Mouse (Mus musculus) common myeloid progenitor, adult 5-6 weeks (primary cell): Measurements from ENCODE around the gene Lgmn. TPM values are rescaled to one million over a fixed set of nuclear protein-coding genes. Genes with fewer than 3 reads are reported as not detected.

ENCODE experiments used
- ATAC-seq: replicated peaks from 2 replicates; pipeline ENCODE4 v1.8.0; 2016; ENCODE audit warnings: low read depth, mild to moderate bottlenecking, moderate TSS enrichment, inconsistent platforms; ENCODE audit not compliant: poor library complexity, severe bottlenecking
- total RNA-seq: library from RNA; stranded (forward); fragments of 200-1000, 187-1606 nt; gene quantifications from 2 replicates; pipeline ENCODE4 v1.2.3, GENCODE M21; 2017

The Lgmn gene
- total RNA-seq, 1 experiment from 2014 or later = 2.1 TPM

GRCm38 (mm10) chr12:102436939-102437526, 2.6 kb downstream of the Lgmn start:
- ATAC-seq = no peak

- ATAC-seq = no peak
Measured at GRCm38 (mm10) chr12:102434107-102434506, 5.5 kb downstream of the Lgmn start.

- ATAC-seq = no peak
Measured at GRCm38 (mm10) chr12:102432238-102432637, 7.4 kb downstream of the Lgmn start.

- no peak for ATAC-seq
Measured at GRCm38 (mm10) chr12:102430228-102430627, 9.4 kb downstream of the Lgmn start.

GRCm38 (mm10) chr12:102429656-102430055, 10.0 kb downstream of the Lgmn start:
- no peak for ATAC-seq

GRCm38 (mm10) chr12:102426285-102426684, 13.3 kb downstream of the Lgmn start:
- peak; percentile 98 for ATAC-seq

GRCm38 (mm10) chr12:102425048-102425578, 14.5 kb downstream of the Lgmn start:
- ATAC-seq = no peak

GRCm38 (mm10) chr12:102424456-102424855, 15.2 kb downstream of the Lgmn start:
- ATAC-seq = no peak

- ATAC-seq = no peak
Measured at GRCm38 (mm10) chr12:102423625-102424024, 16.0 kb downstream of the Lgmn start.

- no peak for ATAC-seq
Measured at GRCm38 (mm10) chr12:102422623-102423320, 16.8 kb downstream of the Lgmn start.

GRCm38 (mm10) chr12:102422065-102422464, 17.5 kb downstream of the Lgmn start:
- ATAC-seq = no peak

GRCm38 (mm10) chr12:102420168-102420890, 19.3 kb downstream of the Lgmn start:
- ATAC-seq = peak; percentile 59

GRCm38 (mm10) chr12:102419544-102419943, 20.1 kb downstream of the Lgmn start:
- peak; percentile 24; the same call in 1 of the 2 replicates for ATAC-seq

GRCm38 (mm10) chr12:102417701-102418100, 21.9 kb downstream of the Lgmn start:
- ATAC-seq = no peak

GRCm38 (mm10) chr12:102416955-102417510, 22.6 kb downstream of the Lgmn start:
- ATAC-seq = no peak

- peak; percentile 60 for ATAC-seq
Measured at GRCm38 (mm10) chr12:102416391-102416837, 23.2 kb downstream of the Lgmn start.

- no peak for ATAC-seq
Measured at GRCm38 (mm10) chr12:102414686-102415085, 24.9 kb downstream of the Lgmn start.

GRCm38 (mm10) chr12:102413171-102413570, 26.4 kb downstream of the Lgmn start:
- ATAC-seq = no peak

GRCm38 (mm10) chr12:102398588-102398987, 41.0 kb downstream of the Lgmn start:
- no peak for ATAC-seq
